Mouse (Mus musculus) megakaryocyte, adult 5-6 weeks (primary cell): ENCODE results near the gene Lcn4. TPM values are rescaled to one million over a fixed set of nuclear protein-coding genes. Genes with fewer than 3 reads are reported as not detected.

Experiments used
- ATAC-seq: 2 replicates; pipeline ENCODE4 v1.8.0; 2016; ENCODE audit warnings: mild to moderate bottlenecking, inconsistent platforms; ENCODE audit not compliant: poor library complexity, severe bottlenecking
- total RNA-seq, 2 experiments: library from RNA; stranded (forward) in 1 of 2; stranded (reverse) in 1 of 2; fragments of 153-499, 151-499 nt in 1 of 2; fragments of 221-1000, 200-1000 nt in 1 of 2; gene quantifications; 2 replicates each; pipeline versions ENCODE4 v1.2.3 to v1.2.4; 2015 to 2017

The Lcn4 gene
- total RNA-seq (2015) (0.96 TPM in 1 of 2 replicates, not detected in the other), total RNA-seq (2017) (not detected in 2 replicates)

- no peak for ATAC-seq
These were observed at the start of gene Lcn4 for GRCm38 (mm10) chr2:26671182-26671581. Gene Lcn4, minus strand, starts transcription at chr2:26671282.

- ATAC-seq = no peak
These were observed 15.1 kb upstream of the Lcn4 start for GRCm38 (mm10) chr2:26686171-26686675.

GRCm38 (mm10) chr2:26668746-26669145 lies 2.3 kb downstream of the Lcn4 start:
- ATAC-seq = peak; percentile 79

GRCm38 (mm10) chr2:26663551-26663950 lies 7.5 kb downstream of the Lcn4 start:
- peak; percentile 88 for ATAC-seq

GRCm38 (mm10) chr2:26663112-26663511 lies 8.0 kb downstream of the Lcn4 start:
- peak; percentile 15; the same call in 1 of the 2 replicates for ATAC-seq

- no peak for ATAC-seq
These were observed 8.6 kb downstream of the Lcn4 start for GRCm38 (mm10) chr2:26662509-26662882.

- no peak for ATAC-seq
These were observed 9.1 kb downstream of the Lcn4 start for GRCm38 (mm10) chr2:26661768-26662508.

- ATAC-seq = peak; percentile 71
These were observed 9.8 kb downstream of the Lcn4 start for GRCm38 (mm10) chr2:26661143-26661752.

GRCm38 (mm10) chr2:26657426-26657825 lies 13.7 kb downstream of the Lcn4 start:
- ATAC-seq = no peak

- ATAC-seq = no peak
These were observed 16.4 kb downstream of the Lcn4 start for GRCm38 (mm10) chr2:26654687-26655086.

- ATAC-seq = peak; percentile 97
These were observed 24.3 kb downstream of the Lcn4 start for GRCm38 (mm10) chr2:26646643-26647293.

GRCm38 (mm10) chr2:26643942-26644341 lies 27.1 kb downstream of the Lcn4 start:
- peak; percentile 39 for ATAC-seq

GRCm38 (mm10) chr2:26641006-26641647 lies 30.0 kb downstream of the Lcn4 start:
- no peak for ATAC-seq

GRCm38 (mm10) chr2:26639838-26640830 lies 30.9 kb downstream of the Lcn4 start:
- ATAC-seq = peak; percentile 84

- peak; percentile 36; the same call in 1 of the 2 replicates for ATAC-seq
These were observed 32.0 kb downstream of the Lcn4 start for GRCm38 (mm10) chr2:26639083-26639482.

- ATAC-seq = no peak
These were observed 32.5 kb downstream of the Lcn4 start for GRCm38 (mm10) chr2:26638572-26638971.

GRCm38 (mm10) chr2:26638039-26638438 lies 33.0 kb downstream of the Lcn4 start:
- no peak for ATAC-seq

GRCm38 (mm10) chr2:26637316-26637932 lies 33.7 kb downstream of the Lcn4 start:
- no peak for ATAC-seq

GRCm38 (mm10) chr2:26636325-26636635 lies 34.8 kb downstream of the Lcn4 start:
- no peak for ATAC-seq
